Mouse (Mus musculus): ENCODE data around the gene Fam189a1.
A peak's percentile ranks its signal among the peaks of the same experiment; 100 is the strongest.

The Fam189a1 gene

DNA sequence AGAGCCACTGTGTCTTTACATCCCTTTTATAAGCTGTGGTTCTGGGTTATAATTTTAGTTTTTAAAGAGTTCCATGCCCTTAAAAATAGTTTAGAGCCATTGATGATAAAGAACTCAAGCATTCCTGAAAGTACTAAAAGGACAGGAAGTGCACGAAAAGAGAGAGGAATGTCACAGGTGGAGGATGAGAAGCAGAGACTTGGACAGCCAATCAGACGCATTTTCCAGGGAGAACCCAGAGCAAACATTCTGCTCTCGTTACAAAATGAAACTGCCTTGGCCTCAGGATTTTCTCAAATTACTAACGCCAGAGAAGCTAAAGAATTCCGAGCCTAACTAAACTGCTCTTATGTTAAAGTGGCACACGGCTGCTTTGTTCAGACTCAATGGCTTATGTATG is 197.3 kb downstream of the Fam189a1 start:
- DNase-seq (ENCODE audit: inconsistent age in 2 of 2, low spot score in 1 of 2): no peak

DNA sequence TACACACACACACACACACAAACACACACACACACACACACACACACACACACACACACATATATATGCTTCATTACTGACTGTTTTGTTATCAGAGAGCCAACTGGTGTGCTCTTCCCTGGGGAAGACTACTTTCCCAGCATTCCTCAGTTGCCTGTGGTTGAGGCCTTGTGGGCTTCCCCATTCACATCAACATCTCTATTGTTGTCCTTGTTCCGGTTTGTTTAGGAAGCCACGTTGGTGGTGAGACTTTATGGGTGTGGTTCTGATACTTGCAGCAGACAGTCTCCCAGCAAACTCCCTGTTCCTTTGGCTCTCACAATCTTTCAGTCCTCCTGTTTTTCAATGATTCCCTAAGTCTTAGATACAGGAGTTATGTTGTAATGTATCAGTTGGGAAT is 204.2 kb downstream of the Fam189a1 start:
- no peak for DNase-seq (ENCODE audit: inconsistent age in 2 of 2, low spot score in 1 of 2)

DNA sequence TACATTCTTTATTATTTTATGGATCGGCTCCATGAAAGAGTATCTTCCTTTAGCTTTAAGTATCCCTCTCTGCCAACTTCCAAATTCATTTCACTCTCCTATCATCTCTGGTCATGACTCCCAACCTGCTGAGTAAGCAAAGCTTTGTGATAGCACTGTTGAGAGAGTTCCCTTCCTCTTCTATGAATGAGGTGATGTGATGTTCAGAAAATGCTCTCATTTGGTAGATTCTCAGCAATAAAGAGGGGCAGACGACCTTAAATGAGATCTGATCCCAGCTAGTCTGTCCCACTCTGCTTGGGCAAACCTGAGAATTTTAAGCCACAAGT is 205.6 kb downstream of the Fam189a1 start:
- DNase-seq (ENCODE audit: inconsistent age in 2 of 2, low spot score in 1 of 2): no peak

DNA sequence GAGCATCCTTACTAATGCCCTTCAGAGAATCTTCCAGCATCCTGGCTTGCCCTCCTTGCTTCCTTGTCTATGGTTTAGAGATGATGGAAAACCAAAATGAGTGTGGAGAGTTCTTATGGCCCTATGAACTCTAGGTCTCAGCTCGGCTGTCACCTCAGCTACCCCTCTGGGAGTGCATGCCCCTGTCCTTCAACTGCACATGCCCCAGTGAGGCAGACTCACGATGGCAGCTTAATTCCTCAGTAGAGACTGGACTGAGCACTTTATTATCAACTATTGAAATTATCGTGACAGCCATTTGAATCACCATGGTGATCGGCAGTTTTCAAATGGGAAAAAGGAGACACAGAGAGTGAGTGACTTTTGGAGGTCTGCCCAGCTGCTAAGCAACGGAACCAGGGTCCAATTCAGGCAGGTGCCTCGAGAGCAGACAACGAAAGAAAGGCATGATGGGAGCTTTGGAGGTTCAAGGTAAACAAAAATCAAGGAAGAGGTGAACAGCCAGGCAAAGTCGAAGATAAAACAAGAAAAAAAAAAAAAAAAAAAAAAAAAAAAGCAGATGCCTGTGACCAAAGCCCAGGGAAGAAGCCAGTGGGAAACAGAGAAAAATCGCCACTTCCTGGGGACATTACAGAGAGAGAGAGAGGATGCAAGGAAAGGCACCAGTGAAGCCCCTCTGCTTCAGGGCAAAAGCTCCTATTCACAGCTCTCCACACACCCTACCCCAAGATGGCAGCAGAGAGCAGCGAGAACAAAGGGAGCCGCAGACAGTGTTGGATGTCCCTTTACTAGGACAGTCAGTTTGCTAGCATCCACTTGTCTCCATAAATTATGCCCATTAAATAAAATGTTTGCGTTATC is 206.2 kb downstream of the Fam189a1 start:
- peak; percentile 53 to 83 for DNase-seq (ENCODE audit: inconsistent age in 2 of 2, low spot score in 1 of 2)

DNA sequence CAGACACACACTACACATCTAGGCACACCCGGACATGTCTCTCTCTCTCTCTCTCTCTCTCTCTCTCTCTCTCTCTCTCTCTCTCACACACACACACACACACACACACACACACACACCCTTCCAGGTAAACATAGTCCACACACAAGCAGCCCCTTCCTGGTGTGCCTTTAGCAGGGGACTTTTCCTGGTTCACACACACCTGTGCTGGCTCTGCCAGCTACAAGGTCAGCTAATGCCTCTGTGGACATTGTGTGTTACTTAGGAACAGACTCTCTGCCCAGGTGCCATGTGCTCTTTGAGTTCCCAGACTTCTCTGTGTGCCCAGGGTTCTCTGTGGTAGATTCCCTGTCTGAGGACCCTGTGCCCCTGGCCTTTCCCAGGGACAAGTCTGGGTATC is 206.9 kb downstream of the Fam189a1 start:
- DNase-seq (ENCODE audit: inconsistent age in 2 of 2, low spot score in 1 of 2): no peak

DNA sequence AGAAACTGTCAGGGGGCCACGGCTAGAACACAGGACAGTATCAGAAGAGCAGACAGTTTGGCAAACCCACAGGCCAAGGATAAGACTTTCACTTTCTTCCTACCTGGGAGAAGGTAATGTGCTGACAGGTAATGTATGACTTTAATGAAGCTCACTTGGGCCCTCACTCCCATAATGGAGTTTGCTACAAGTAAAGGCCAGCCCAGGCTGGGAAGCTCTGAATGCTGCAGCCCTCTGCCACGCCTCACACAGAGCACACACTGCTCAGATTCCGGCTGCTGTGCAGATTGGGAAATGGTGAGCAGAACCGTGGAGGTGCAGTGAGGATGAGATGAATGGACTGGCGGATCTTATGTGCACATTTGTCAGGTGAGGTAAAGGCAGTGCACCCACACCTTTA is 211.7 kb downstream of the Fam189a1 start:
- DNase-seq (ENCODE audit: inconsistent age in 2 of 2, low spot score in 1 of 2): no peak

DNA sequence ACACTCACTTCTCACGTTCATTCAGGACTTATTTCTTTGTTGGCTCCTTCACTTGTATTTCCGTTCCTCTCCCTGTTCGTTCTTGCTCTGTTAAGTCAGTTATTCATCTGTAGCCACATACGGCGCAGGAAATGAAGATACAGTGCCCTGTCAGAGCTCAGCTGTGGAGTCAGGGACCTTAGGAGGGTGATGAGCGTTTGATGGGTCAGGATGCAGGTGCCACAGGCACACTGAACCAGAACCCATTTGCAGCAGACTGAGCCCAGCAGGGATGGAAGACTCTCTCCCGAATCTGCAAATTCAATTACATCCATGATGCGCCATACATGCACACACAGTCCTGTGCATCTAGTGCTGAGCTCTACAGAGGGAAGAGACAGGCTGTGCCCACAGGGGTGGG is 212.2 kb downstream of the Fam189a1 start:
- DNase-seq (ENCODE audit: inconsistent age in 2 of 2, low spot score in 1 of 2): no peak

DNA sequence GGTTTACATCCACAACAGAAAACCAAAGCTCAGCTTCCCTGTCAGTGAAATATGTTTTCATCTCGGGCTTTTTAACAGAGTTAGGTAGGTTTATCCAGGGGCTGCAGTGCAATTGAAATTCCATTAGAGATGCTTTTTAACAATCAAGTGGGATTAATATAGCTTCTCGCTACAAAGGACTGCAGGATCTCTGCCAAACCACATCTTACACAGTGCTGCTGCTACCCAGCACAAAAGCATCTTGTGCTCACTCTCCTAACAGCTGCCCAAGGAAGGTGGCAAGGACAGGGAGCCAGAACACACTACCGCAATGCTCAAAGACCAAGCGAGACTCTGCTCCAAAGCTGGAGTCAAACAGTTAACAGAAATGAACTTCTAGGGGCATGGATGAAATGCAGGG is 219.4 kb downstream of the Fam189a1 start:
- no peak for DNase-seq (ENCODE audit: inconsistent age in 2 of 2, low spot score in 1 of 2)

DNA sequence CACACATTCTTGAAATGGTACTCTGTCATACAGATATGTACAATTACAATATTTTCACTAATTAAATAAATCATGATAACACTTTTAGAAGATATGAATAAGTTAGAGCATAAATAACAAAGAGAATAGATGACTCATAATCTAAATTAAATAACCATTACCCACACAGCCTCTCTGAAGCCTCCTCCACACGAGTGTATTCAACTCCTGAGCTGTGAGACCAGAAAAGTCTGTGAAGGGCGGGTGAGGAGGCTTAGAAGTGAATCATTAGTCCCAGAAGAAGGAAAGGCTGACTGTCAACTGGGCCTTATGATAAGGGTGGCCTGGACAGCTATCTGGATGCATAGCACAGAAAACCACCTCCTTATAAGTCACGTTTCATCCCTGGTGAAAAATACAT is 222.3 kb downstream of the Fam189a1 start:
- DNase-seq (ENCODE audit: inconsistent age in 2 of 2, low spot score in 1 of 2): no peak

DNA sequence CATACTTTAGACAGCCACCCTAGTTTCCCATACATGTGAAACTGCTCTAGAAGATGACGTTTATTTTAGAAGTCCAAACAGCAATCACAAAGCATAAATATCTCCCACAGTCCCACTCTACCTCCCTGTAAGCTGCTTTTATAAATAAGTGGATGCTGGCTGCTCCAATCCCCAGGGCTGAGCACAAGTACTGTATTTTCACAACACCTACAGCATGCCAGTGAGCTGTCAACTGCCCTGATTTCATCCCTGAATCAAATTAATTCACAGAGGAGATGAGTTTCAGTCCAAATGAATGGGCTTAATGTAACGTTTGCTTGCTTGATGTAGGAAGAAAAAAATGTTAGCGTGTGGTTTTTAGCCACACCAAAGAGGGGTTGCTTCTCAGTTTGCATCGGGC is 225.4 kb downstream of the Fam189a1 start:
- DNase-seq (ENCODE audit: inconsistent age in 2 of 2, low spot score in 1 of 2): no peak

DNA sequence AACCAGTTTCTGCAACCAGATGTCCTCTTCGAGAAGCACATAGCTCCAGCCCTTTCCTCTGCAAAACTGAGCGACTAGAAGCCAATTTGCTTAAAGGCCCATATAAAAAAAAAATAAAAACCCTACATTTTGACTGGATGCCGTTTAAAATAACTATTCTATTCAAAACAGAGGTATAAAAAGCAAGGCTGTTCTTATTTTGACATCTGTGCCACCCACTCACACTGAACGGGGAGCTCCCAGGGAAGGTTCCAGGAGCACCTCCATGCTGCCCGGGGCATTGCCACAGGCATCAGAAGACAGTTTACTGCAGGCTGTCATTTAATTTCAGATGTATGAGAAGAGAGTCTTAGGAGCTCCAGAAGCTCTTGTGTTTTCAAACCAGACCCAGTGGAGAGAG is 232.5 kb downstream of the Fam189a1 start:
- DNase-seq (ENCODE audit: inconsistent age in 2 of 2, low spot score in 1 of 2): no peak

DNA sequence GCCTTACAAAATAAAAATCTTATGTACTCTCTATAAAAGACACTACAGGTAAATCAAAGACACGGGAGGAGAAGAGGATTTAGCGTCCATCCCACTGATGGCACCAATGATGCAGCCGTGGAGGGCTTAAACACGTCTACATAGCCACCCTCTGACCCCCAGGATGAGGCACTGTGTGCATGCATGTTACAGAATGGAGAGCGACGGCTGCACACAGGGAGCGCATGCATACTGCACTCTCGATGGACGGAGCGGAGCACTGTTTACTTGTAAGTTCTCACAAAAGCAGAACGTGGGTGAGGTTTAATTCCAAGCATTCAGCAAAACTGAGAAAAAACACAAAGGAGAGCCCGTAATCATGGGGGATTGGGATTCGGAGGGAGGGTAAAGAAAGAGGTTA is 235.2 kb downstream of the Fam189a1 start:
- no peak for DNase-seq (ENCODE audit: inconsistent age in 2 of 2, low spot score in 1 of 2)

DNA sequence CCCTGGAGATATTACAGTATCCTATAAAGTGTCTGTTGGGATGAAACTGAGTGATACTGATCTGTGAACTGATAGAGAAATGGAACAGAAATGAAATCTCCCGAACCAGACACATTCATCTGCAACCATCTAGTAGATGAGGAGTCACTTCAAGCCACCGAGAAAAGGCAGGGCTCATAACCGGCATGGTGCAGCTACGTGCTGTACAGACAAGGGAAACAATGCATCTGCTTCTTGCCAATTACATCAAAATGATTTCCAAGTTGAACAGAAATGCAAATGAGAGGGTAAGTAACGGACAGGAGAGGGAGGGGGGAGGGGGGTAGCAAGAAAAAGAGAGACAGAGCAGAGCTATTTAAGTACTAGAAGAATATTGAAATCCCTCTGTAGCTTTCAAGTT is 235.6 kb downstream of the Fam189a1 start:
- no peak for DNase-seq (ENCODE audit: inconsistent age in 2 of 2, low spot score in 1 of 2)

DNA sequence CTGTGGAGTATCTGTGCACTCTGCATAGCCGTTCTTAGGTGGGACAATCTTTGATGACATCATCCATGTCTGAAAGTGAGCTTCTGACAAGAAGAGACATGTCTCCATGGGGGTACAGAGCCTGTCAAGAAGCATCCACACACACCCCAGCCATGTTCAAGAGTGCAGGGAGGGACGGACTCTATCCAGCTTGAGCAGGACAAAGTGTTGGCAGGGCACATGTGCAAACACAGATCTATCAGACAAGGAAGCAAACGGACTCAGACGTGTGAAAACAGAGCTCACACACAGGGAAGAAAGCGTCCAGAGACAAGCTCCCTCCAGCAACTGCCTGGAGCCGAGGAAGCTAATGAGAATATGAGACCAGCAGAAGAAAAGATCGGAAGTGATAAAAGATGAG is 239.7 kb downstream of the Fam189a1 start:
- DNase-seq (ENCODE audit: inconsistent age in 2 of 2, low spot score in 1 of 2): no peak

DNA sequence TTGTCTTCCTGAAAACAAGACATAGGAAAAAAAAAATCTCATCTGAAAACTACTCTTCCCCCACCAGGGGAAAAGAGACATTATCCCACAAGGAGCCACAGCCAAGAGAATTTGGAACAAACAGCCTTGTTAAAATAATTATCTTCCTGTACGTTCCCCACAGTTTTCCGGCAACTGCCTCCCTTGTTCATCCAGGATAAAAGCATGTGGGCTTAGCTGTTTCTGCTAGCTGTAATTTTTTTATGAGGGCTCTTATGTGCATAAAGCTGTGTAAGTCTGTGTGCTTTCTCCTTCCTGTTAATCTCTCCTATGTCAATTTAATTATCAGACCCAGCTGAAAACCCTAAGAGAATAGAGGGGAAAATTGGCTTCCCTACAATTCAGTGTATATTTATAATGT is 241.2 kb downstream of the Fam189a1 start:
- no peak for DNase-seq (ENCODE audit: inconsistent age in 2 of 2, low spot score in 1 of 2)

DNA sequence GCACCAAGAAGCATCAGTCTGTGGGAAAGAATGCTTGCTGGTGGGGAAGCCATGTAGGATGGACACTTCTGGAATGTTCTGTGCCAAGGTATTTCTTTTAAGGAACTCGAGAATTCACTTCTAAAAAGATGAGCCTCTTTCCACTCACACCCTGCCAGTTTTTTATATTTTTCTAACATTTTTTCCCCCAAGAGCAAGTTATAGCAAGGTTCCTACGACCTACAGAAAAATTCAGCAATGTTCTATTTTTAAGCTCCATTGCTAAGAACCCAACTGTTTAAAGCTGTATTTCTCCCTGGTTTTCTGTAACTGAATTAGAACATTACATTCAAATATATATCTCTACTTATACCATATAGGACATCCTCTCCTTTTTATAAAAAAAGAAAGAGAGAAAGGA is 244.4 kb downstream of the Fam189a1 start:
- no peak for DNase-seq (ENCODE audit: inconsistent age in 2 of 2, low spot score in 1 of 2)

DNA sequence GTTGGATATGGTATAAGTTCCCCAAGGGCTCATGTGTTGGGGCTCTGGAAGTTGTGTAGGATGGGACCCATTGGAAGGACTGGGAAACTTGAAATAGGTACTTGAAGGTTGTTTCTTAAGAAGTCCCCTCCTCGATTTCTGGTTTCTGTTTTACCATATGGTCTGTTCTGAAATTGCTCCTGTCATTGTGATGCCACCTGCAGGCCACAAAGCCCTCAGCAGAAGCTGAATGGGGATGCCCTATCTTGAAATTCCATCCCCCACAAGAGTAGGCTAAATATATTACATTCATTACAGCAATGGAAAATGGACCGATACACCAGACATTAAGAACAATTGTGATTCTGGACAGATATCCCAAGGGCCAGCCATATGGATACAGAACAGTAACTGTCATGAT is 246.2 kb downstream of the Fam189a1 start:
- DNase-seq (ENCODE audit: inconsistent age in 2 of 2, low spot score in 1 of 2): no peak

DNA sequence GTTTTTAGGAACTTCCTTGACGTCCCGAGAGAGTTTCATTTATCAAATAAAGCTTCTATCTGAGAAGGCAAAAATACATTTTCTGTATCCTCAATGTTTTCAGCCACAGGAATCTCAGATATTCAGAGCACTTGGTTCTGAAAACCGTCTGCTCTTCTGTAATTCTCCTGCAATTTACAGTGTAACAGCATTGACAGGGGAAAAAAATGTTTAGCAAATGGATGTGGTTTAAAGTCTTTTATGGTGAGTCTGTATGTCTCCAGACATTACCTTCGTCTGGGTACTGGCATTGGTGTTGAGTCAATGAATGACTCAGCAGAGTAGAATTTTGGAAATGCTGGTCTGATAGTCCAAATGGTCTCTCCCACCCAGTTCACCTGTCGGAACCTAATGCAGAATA is 249.4 kb downstream of the Fam189a1 start:
- DNase-seq (ENCODE audit: inconsistent age in 2 of 2, low spot score in 1 of 2): no peak

DNA sequence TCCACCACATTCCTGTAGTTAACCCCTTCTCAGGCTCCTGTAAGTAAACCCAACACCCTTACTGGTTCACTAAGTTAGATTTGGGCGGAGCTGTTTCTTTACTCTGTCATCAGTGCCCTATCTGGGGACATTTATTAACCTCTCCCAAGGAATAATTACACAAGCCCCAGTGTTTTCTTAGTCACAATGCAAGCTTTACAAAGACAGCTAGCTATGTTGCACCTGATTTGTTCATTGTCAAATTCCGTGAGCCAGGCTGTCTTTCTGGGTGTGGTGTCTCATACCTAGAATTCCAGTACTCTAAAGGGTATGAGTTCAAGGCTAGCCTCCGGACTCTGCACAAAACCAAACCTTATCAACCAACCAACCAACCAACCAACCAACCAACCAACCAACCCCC is 250.9 kb downstream of the Fam189a1 start:
- no peak for DNase-seq (ENCODE audit: inconsistent age in 2 of 2, low spot score in 1 of 2)

DNA sequence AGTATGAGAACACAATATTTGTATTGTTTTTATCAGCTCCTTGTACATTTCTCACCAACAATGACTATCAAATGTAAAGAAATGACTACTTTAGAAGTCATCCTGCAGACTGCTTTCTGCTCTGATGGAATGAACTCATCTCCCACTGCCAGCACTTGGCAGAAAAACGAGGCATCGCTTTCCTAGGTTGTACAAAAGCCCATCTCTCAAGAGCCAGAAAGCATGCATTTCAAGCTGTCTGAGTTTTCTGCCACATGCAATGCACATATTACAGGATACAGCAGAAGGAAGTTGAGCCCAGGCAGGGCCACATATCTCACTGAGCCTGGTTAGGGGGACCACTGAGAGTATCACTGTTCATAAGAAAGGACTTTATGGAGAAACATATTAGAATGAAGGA is 256.1 kb downstream of the Fam189a1 start:
- no peak for DNase-seq (ENCODE audit: inconsistent age in 2 of 2, low spot score in 1 of 2)

DNA sequence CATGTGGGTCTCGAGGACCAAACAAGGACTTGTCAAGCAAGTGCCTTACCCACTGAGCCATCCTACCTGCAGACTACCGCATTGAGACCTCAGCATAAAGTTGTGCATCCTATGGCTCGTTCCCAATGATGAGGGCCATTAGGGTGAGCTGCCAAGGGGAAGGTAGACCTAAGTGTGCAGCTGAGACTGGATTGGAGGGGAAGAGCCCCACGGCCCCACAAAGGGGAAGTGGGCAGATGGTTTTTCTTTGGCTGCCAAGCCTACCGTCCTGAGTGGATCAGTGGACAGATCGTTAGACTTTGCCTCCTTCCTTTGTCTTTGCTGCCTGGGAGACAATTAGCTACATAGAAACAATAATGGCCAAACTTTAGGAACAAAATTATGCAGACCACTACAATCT is 259.8 kb downstream of the Fam189a1 start:
- no peak for DNase-seq (ENCODE audit: inconsistent age in 2 of 2, low spot score in 1 of 2)

DNA sequence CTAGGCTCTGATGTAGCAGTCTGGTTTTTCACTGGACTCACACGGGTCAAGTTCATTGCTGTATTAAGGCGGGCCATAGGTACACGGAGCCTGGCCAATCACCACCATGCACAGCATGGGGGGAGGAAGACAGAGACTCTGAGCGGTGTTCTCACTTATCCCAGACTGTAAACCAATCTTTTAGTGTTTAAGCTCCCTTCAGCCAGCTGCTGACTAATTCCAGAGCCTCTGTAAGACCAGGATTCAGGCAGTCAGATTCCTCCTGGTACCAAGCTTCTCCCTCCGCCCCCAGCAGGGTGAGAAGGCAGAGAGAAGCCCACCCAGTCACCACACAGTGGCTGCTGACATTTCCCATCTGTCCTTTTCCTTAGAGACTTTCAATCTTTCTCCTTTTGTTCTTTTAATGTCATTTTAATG is 260.7 kb downstream of the Fam189a1 start:
- DNase-seq (ENCODE audit: inconsistent age in 2 of 2, low spot score in 1 of 2): no peak

DNA sequence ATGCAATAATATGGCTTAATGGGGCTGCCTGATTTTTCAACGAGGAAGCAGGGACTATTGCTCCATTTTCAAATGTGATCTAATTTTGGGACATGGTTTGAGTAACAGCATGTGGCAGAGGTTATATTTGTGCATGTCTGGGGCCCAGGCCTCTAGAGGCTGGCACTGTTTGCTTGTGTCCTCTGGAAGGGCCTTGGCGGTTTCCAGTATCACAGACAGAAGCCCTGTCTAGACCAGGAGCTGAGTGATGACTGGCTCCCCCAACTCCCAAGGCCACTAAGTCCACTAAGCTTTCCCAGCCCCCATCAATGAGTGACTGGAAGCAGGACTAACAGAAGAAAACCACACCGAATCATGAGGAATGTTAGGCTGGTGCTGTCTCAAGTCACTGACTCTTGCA is 265.2 kb downstream of the Fam189a1 start:
- DNase-seq (ENCODE audit: inconsistent age in 2 of 2, low spot score in 1 of 2): peak; percentile 82 to 83
